Mouse (Mus musculus) MEL (cell line): ENCODE measurements around the gene Lce3f.

Experiments
- CTCF ChIP-seq, 3 experiments: IDR thresholded peaks in 2 of 3; conservative IDR thresholded peaks in 1 of 3; 2 replicates each; pipeline ENCODE4 v1.5.1; 2011 to 2012; ENCODE audit warnings: low read length in 3 of 3, low read depth in 2 of 3, mild to moderate bottlenecking in 2 of 3, improper control_type of control experiment in 1 of 3, inconsistent platforms in 1 of 3, mixed read lengths in 1 of 3, moderate library complexity in 1 of 3; ENCODE audit not compliant: control insufficient read depth in 1 of 3, insufficient read depth in 1 of 3, poor library complexity in 1 of 3, severe bottlenecking in 1 of 3
- ELF1 ChIP-seq: IDR thresholded peaks from 2 replicates; pipeline ENCODE4 v1.6.1; 2014; ENCODE audit warnings: low read depth, mild to moderate bottlenecking, inconsistent platforms, low read length, improper control_type of control experiment, moderate library complexity
- POLR2A ChIP-seq, 2 experiments: IDR thresholded peaks; 2 replicates each; pipeline ENCODE4 v1.6.1; 2011 to 2012; ENCODE audit warnings: low read length in 2 of 2, mild to moderate bottlenecking in 2 of 2, control low read depth in 1 of 2, improper control_type of control experiment in 1 of 2, low read depth in 1 of 2, moderate library complexity in 1 of 2; ENCODE audit not compliant: control insufficient read depth in 1 of 2, insufficient read depth in 1 of 2, poor library complexity in 1 of 2

DNA sequence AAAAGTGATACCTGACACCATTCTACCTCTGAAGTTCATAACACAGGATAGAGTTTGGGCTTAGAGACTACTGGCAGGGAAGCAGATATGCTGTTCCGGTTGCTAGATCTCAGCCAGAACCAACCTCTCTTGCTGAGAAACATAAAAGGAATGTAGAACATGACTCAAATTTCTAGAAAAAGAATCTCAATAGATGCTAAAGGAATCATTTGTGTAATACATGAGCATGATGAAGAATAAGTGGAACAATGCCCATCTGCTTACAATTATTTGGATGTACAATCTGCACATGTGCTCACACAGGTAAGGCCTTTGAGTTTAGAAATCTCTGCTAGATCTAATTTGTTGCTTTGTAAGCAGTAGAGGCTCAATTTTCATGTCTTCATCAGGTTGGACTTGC lies 29.1 kb downstream of the Lce3f start:
- TF ChIP-seq ELF1, result no peak
- no peak for TF ChIP-seq POLR2A (IDR thresholded peaks at IDR 0.05; ENCODE audit: control insufficient read depth in 1 of 2, insufficient read depth in 1 of 2, low read depth in 1 of 2, low read length in 2 of 2, poor library complexity in 1 of 2)
- no peak for TF ChIP-seq CTCF (IDR thresholded peaks at IDR 0.05 in 2 of 3, conservative IDR thresholded peaks at IDR 0.05 in 1 of 3; ENCODE audit: control insufficient read depth in 1 of 3, insufficient read depth in 1 of 3, low read depth in 2 of 3, low read length in 3 of 3, poor library complexity in 1 of 3, severe bottlenecking in 1 of 3)
